8 mouse cellular contexts compared by ENCODE assay signal in the genomic region with DNA sequence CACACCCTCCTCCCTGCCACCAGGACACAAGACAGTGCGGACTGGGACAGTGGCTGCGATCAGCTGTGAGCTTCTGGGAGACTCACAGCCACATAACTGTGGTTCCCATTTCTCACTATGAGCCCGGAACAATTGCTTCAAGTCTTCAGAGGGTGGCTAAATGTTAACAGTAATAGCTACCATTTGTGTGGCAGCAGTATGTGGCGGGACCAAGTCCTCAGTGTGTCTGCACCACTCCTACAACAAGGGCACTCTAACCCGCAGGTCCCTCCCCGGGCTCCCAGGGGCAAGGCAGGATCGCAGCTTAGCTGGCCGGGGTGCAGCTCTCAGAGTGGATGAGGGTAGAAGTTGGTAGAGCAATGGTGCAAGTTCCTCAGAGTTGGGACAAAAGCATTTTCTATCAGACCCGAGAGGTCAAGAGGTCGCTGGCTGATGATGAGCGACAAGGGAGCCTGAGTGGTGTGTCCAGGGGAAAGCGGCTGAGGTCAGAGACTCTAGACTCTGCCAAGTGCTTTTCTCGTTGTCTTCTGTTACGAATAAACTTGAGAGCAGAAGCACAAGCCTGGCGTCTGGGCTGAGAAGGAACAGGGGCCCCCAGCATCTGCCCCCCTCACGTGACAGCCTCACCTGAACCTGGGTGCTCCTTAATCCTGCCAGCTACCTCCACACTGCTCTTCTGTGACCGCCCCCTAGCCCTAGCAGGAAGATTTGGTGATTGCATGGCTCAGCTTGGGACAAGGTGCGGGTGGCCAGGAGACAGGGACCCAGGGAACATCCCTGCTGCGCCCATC.
DNase-seq lines count a peak whose midpoint lies in the region; ATAC-seq lines count a peak whose summit lies in the region.

No protein-coding gene starts in this region.

- H3K4me2 ChIP-seq in embryonic facial prominence, embryonic 12.5 days (replicated peaks): peak overlapping the region; percentile 83
- H3K4me2 ChIP-seq in hindbrain, embryonic 13.5 days: peak overlapping the region; percentile 67
- peak overlapping the region; percentile 69 for H3K4me2 ChIP-seq in limb, embryonic 15.5 days

- DNase-seq in adrenal gland, postnatal 10 days: peak; percentile 67
- DNase-seq in adrenal gland, postnatal 4 days (ENCODE audit: low spot score in 2 of 2): no peak
- DNase-seq in CD4-positive, CD25-positive, alpha-beta regulatory T cell, adult 2 months (ENCODE audit: low read depth, low spot score): peak; percentile 37
- DNase-seq in neural tube, embryonic 10.5 days (ENCODE audit: extremely low spot score, low spot score): peak; percentile 61
- no peak for DNase-seq in frontal cortex, postnatal 36 days (ENCODE audit: low spot score in 2 of 2)

- peak; percentile 30 for ATAC-seq in embryonic facial prominence, embryonic 12.5 days (ENCODE audit: insufficient number of reproducible peaks, insufficient read depth, low FRiP score, low TSS enrichment)
- peak; percentile 57 for ATAC-seq in hindbrain, embryonic 13.5 days (ENCODE audit: low FRiP score)
- ATAC-seq in limb, embryonic 15.5 days (ENCODE audit: insufficient number of reproducible peaks, low FRiP score, low TSS enrichment, low read depth): peak; percentile 8

- no peaks in the 10 kb centered on the region for H3K27me3 ChIP-seq in embryonic facial prominence, embryonic 12.5 days
- no peaks in the 10 kb centered on the region for H3K27me3 ChIP-seq in hindbrain, embryonic 13.5 days
- H3K27me3 ChIP-seq in limb, embryonic 15.5 days: no peaks in the 10 kb centered on the region

- H3K4me3 ChIP-seq in embryonic facial prominence, embryonic 12.5 days: peak overlapping the region; percentile 44
- H3K4me3 ChIP-seq in hindbrain, embryonic 13.5 days: peak overlapping the region; percentile 41
- H3K4me3 ChIP-seq in limb, embryonic 15.5 days: peak overlapping the region; percentile 40

- H3K4me1 ChIP-seq in embryonic facial prominence, embryonic 12.5 days: peaks cover 93% of the 10 kb centered on the region
- peaks cover 84% of the 10 kb centered on the region for H3K4me1 ChIP-seq in hindbrain, embryonic 13.5 days (replicated peaks)
- H3K4me1 ChIP-seq in limb, embryonic 15.5 days: peaks cover 94% of the 10 kb centered on the region

- H3K27ac ChIP-seq in embryonic facial prominence, embryonic 12.5 days: peak overlapping the region; percentile 99
- H3K27ac ChIP-seq in hindbrain, embryonic 13.5 days: peak overlapping the region; percentile 97
- peak overlapping the region; percentile 98 for H3K27ac ChIP-seq in limb, embryonic 15.5 days

- peaks cover 8% of the 10 kb centered on the region; the same call in 1 of the 2 replicates for H3K36me3 ChIP-seq in embryonic facial prominence, embryonic 12.5 days
- H3K36me3 ChIP-seq in hindbrain, embryonic 13.5 days: no peaks in the 10 kb centered on the region; the same call in 1 of the 2 replicates
- H3K36me3 ChIP-seq in limb, embryonic 15.5 days: 0 out of 2 replicates have a peak, but pooled peaks cover 7% of the 10 kb centered on the region

- H3K9me3 ChIP-seq in embryonic facial prominence, embryonic 12.5 days: no peaks in the 10 kb centered on the region
- no peaks in the 10 kb centered on the region for H3K9me3 ChIP-seq in hindbrain, embryonic 13.5 days
- no peaks in the 10 kb centered on the region for H3K9me3 ChIP-seq in limb, embryonic 15.5 days

- H3K9ac ChIP-seq in embryonic facial prominence, embryonic 12.5 days: peak overlapping the region; percentile 63
- H3K9ac ChIP-seq in hindbrain, embryonic 13.5 days: peak overlapping the region; percentile 78
- H3K9ac ChIP-seq in limb, embryonic 15.5 days: peak overlapping the region; percentile 20; the same call in 1 of the 2 replicates

- 7% methylated on average over 19 of the region's 19 CpGs for WGBS in embryonic facial prominence, embryonic 12.5 days
- WGBS in hindbrain, embryonic 13.5 days: 7% methylated on average over 19 of the region's 19 CpGs
- WGBS in limb, embryonic 15.5 days: 9% methylated on average over 19 of the region's 19 CpGs

Comparison
In these comparisons a context has a peak if more than half of its experiments do, and no peak if none do; other contexts are left out.
1. DNase-seq: peak in adrenal gland, postnatal 10 days (single experiment), CD4-positive, CD25-positive, alpha-beta regulatory T cell, adult 2 months (single experiment) and neural tube, embryonic 10.5 days (single experiment); none in adrenal gland, postnatal 4 days (0 of 2) and frontal cortex, postnatal 36 days (0 of 2).
2. H3K9ac ChIP-seq: peak in every context shown above with its lines; median percentile 78 in hindbrain, embryonic 13.5 days; 63 in embryonic facial prominence, embryonic 12.5 days; 20 in limb, embryonic 15.5 days.
3. Peak in every context shown above with its lines, with median percentiles within 50 percentile points of each other: ATAC-seq, H3K27ac ChIP-seq, H3K4me2 ChIP-seq and H3K4me3 ChIP-seq.